Mouse (Mus musculus) yolk sac, embryonic 10.5 days (tissue): ENCODE data around the gene Stk11.
"Not testable (repeated sequence)": the region's sequence is repeated elsewhere in the genome, so short reads cannot be mapped to it uniquely, and the experiment has no call there.

Experiments
- DNase-seq: peaks from one replicate; pipeline ENCODE4 v3.0.0-alpha.2; 2017; ENCODE audit warnings: low spot score

Gene Stk11

GRCm38 (mm10) chr10:80157141-80157929, 41.7 kb downstream of the Stk11 start:
- no peak for DNase-seq

GRCm38 (mm10) chr10:80158307-80158986, 42.8 kb downstream of the Stk11 start:
- peak; percentile 74 for DNase-seq

GRCm38 (mm10) chr10:80159021-80159560, 43.5 kb downstream of the Stk11 start:
- peak; percentile 64 for DNase-seq

- peak; percentile 99 for DNase-seq
Measured at GRCm38 (mm10) chr10:80159561-80160454, 44.2 kb downstream of the Stk11 start.

- peak; percentile 95 for DNase-seq
Measured at GRCm38 (mm10) chr10:80160455-80161371, 45.1 kb downstream of the Stk11 start.

- peak; percentile 85 for DNase-seq
Measured at GRCm38 (mm10) chr10:80161522-80162242, 46.1 kb downstream of the Stk11 start.

GRCm38 (mm10) chr10:80162243-80162608, 46.6 kb downstream of the Stk11 start:
- DNase-seq = no peak

- DNase-seq = no peak
Measured at GRCm38 (mm10) chr10:80162716-80163299, 47.2 kb downstream of the Stk11 start.

GRCm38 (mm10) chr10:80163721-80164120, 48.1 kb downstream of the Stk11 start:
- no peak for DNase-seq

GRCm38 (mm10) chr10:80164161-80164997, 48.8 kb downstream of the Stk11 start:
- no peak for DNase-seq

GRCm38 (mm10) chr10:80164998-80165344, 49.4 kb downstream of the Stk11 start:
- DNase-seq = peak; percentile 95

GRCm38 (mm10) chr10:80165392-80166128, 50.0 kb downstream of the Stk11 start, which contains the start of gene Cirbp:
TSS of gene Cirbp (plus strand) at chr10:80165985.
- peak; percentile 83 for DNase-seq

- not testable (repeated sequence) for DNase-seq
Measured at GRCm38 (mm10) chr10:80166136-80166535, 50.5 kb downstream of the Stk11 start.

GRCm38 (mm10) chr10:80167460-80168037, 51.9 kb downstream of the Stk11 start:
- peak; percentile 99 for DNase-seq

- DNase-seq = peak; percentile 93
Measured at GRCm38 (mm10) chr10:80168038-80168661, 52.5 kb downstream of the Stk11 start.

GRCm38 (mm10) chr10:80169070-80169469, 53.5 kb downstream of the Stk11 start:
- no peak for DNase-seq

- DNase-seq = no peak
Measured at GRCm38 (mm10) chr10:80169651-80170050, 54.0 kb downstream of the Stk11 start.
